Mouse (Mus musculus): Measurements from ENCODE around the gene Sumf1.

DNA sequence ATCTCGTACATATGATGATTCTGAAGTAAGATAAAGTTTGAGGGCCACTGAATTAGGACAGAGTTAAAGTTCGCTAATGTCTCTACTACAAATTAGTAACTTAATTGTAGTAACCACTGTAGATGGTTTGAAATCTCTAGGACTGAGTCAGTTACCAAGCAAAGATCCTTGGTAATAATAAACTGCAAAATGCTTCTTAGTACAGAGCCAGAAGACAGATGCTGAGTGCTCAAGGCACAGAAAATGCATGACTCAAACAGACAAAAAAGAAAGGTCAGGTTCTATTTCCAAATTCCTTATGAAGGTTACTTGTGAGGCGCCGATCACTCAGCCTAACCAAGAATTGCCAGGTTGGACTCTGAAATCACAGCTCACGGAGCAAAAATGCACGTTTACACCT lies 67.5 kb downstream of the Sumf1 start:
- TF ChIP-seq CTCF (IDR thresholded peaks at IDR 0.05) = no peak
- TF ChIP-seq POLR2A (IDR thresholded peaks at IDR 0.05; ENCODE audit: insufficient read depth, low read depth, low read length) = no peak
- TF ChIP-seq EP300 (IDR thresholded peaks at IDR 0.05; ENCODE audit: insufficient read depth, low read depth, low read length) = no peak
